Mouse (Mus musculus) forebrain, embryonic 14.5 days (tissue): ENCODE data around the gene Mtm1. TPM values are rescaled to one million over a fixed set of nuclear protein-coding genes. Genes with fewer than 3 reads are reported as not detected.
A peak's percentile ranks its signal among the peaks of the same experiment; 100 is the strongest.
"Not testable (repeated sequence)": the region's sequence is repeated elsewhere in the genome, so short reads cannot be mapped to it uniquely, and the experiment has no call there.

Experiments used
- ATAC-seq: fragments of 200-750 bp; cut with Nextera tagmentation; 2 replicates; pipeline ENCODE4 v1.8.0; 2017; ENCODE audit warnings: mild to moderate bottlenecking, moderate library complexity
- DNase-seq: peaks from one replicate; pipeline ENCODE4 v3.0.0-alpha.2; 2015; ENCODE audit warnings: low spot score
- H3K27ac ChIP-seq: fragments of 300-500 bp; sonication (generic); 2 replicates; pipeline ENCODE4 v1.5.1; 2014; ENCODE audit warnings: low read depth, mild to moderate bottlenecking, control low read depth, low read length, moderate library complexity
- H3K27me3 ChIP-seq: fragments of 300-500 bp; sonication (generic); replicated peaks from 2 replicates; pipeline ENCODE4 v1.6.1; 2014; ENCODE audit warnings: low read length, control low read depth, mixed read lengths; ENCODE audit not compliant: control insufficient read depth, insufficient read depth
- H3K36me3 ChIP-seq: fragments of 300-500 bp; sonication (generic); 2 replicates; pipeline ENCODE4 v1.6.1; 2014; ENCODE audit warnings: low read length, control low read depth; ENCODE audit not compliant: control insufficient read depth, insufficient read depth
- H3K4me1 ChIP-seq: fragments of 300-500 bp; sonication (generic); 2 replicates; pipeline ENCODE4 v1.6.1; 2014; ENCODE audit warnings: antibody characterized with exemption, low read length, control low read depth; ENCODE audit not compliant: control insufficient read depth, insufficient read depth
- H3K4me2 ChIP-seq: fragments of 300-500 bp; sonication (generic); 2 replicates; pipeline ENCODE4 v1.6.1; 2014; ENCODE audit warnings: mild to moderate bottlenecking, control low read depth, low read length
- H3K4me3 ChIP-seq: fragments of 300-500 bp; sonication (generic); 2 replicates; pipeline ENCODE4 v1.5.1; 2014; ENCODE audit warnings: low read depth, low read length, control low read depth
- H3K9ac ChIP-seq: fragments of 300-500 bp; sonication (generic); 2 replicates; pipeline ENCODE4 v1.6.1; 2014; ENCODE audit warnings: mild to moderate bottlenecking, low read length, control low read depth, moderate library complexity
- H3K9me3 ChIP-seq: fragments of 300-500 bp; sonication (generic); replicated peaks from 2 replicates; pipeline ENCODE4 v1.6.1; 2016; ENCODE audit warnings: low read length, control low read depth, mixed read lengths; ENCODE audit not compliant: control insufficient read depth
- WGBS: fragments of 180-500 bp; shearing (Covaris S2); extraction: QIAGEN DNeasy Blood & Tissue Kit; methylation state at CpG from one replicate; pipeline ENCODE4 v1.1.7; 2014; 5-methylcytosine and 5-hydroxymethylcytosine counted together
- polyA plus RNA-seq: library from polyadenylated mRNA; unstranded; fragments of >200 nt; fragmentation: Nextera tagmentation; extraction: Ambion mirVana; gene quantifications from 2 replicates; pipeline ENCODE4 v1.2.1, GENCODE M21; 2014

The Mtm1 gene
- polyA plus RNA-seq, 1 experiment from 2014 or later = 4.5 TPM

DNA sequence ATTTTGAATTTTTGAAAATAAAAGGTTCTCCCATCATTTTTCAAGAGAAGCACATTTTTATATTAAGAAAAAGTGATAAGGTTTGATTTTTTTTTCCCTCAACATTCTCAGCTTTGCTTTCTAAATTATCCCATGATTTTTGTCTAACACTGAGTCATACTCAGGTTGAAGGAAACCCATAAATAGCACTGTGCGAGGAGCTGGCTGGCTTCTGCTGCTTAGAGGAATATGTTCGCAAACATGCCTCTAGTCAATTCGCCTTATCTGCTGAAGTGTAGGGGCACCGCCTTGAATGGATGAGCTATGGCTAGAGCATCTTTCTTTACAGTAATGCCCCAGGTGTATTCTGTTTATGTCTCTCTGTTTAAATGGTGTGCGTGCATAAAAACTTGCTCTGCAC, 103.8 kb downstream of the Mtm1 start:
- H3K4me2 ChIP-seq = no peak overlapping the region
- no peak overlapping the region for H3K27ac ChIP-seq
- no peaks in the 10 kb centered on the region for H3K9me3 ChIP-seq
- H3K36me3 ChIP-seq = no peaks in the 10 kb centered on the region
- no peak overlapping the region for H3K4me3 ChIP-seq
- no peaks in the 10 kb centered on the region for H3K4me1 ChIP-seq
- H3K9ac ChIP-seq = no peak overlapping the region
- ATAC-seq (no peak), DNase-seq (no peak)
- H3K27me3 ChIP-seq = no peaks in the 10 kb centered on the region
- WGBS = 91% methylated on average over 5 of the region's 5 CpGs

DNA sequence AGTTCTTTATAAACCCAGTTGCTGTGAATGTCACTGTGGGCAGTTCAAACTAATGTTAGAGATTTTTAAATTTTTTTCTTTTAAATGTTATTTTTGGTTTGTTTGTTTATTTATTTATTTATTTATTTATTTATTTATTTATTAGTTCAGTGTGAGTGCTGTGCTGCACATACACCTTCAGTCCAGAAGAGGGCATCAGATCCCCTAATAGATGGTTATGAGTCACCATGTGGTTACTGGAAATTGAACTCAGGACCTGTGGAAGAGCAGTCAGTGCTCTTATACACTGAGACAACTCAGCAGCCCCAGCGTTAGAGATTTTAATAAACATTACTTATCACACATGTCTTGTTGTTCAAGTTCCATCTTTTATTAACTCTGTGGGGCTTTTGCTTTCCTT, 141.5 kb downstream of the Mtm1 start:
- DNase-seq (peak; percentile 1), ATAC-seq (no peak)
- H3K4me1 ChIP-seq = no peaks in the 10 kb centered on the region
- no peak overlapping the region for H3K4me3 ChIP-seq
- H3K27ac ChIP-seq = no peak overlapping the region
- H3K9ac ChIP-seq = no peak overlapping the region
- H3K27me3 ChIP-seq = no peaks in the 10 kb centered on the region
- no peaks in the 10 kb centered on the region for H3K36me3 ChIP-seq
- H3K4me2 ChIP-seq = no peak overlapping the region
- WGBS = 84% methylated on average over 1 of the region's 1 CpGs
- no peaks in the 10 kb centered on the region for H3K9me3 ChIP-seq

DNA sequence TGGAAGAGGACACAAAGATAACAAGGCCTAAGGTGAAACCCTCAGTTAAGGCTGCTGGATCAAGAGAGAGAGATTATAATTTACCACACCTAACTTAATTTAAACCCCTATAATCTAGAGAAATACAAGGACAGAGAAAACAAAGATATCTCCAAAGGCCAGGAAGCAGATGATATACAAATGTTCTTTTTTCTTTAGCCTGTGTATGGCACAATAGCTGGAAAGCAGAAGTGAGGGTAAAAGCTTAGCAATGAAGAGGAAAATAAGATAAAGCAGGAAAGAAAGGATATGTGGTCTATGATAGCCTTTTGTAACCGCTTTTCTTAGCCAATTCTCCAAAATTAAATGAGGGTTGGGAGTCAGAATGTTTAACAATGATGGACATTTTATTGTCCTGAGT, 144.8 kb downstream of the Mtm1 start:
- H3K4me3 ChIP-seq = no peak overlapping the region
- 59% methylated on average over 1 of the region's 1 CpGs for WGBS
- no peak for ATAC-seq
- no peaks in the 10 kb centered on the region for H3K36me3 ChIP-seq
- no peak overlapping the region for H3K4me2 ChIP-seq
- no peak overlapping the region for H3K27ac ChIP-seq
- DNase-seq = no peak
- no peaks in the 10 kb centered on the region for H3K27me3 ChIP-seq
- no peak overlapping the region for H3K9ac ChIP-seq
- no peaks in the 10 kb centered on the region for H3K4me1 ChIP-seq
- no peaks in the 10 kb centered on the region for H3K9me3 ChIP-seq

DNA sequence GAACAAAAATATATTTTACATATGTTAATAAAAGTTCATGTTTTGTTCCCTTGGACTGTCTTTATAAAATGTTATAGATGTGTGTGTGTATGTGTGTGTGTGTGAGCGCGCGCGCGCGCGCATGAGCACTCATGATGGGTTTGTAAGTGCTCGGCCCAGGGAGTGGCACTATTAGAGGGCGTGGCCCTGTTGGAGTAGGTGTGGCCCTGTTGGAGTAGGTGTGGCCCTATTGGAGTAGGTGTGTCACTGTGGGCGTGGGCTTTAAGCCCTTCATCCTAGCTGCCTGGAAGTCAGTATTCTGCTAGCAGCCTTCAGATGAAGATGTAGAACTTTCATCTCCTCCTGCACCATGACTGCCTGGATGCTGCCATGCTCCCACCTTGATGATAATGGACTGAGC, 151.2 kb downstream of the Mtm1 start:
- not testable (repeated sequence) for DNase-seq, H3K9me3 ChIP-seq, H3K4me1 ChIP-seq, H3K4me3 ChIP-seq, H3K9ac ChIP-seq, H3K27ac ChIP-seq, H3K4me2 ChIP-seq, H3K27me3 ChIP-seq, ATAC-seq, H3K36me3 ChIP-seq
- WGBS = 93% methylated on average over 10 of the region's 10 CpGs

DNA sequence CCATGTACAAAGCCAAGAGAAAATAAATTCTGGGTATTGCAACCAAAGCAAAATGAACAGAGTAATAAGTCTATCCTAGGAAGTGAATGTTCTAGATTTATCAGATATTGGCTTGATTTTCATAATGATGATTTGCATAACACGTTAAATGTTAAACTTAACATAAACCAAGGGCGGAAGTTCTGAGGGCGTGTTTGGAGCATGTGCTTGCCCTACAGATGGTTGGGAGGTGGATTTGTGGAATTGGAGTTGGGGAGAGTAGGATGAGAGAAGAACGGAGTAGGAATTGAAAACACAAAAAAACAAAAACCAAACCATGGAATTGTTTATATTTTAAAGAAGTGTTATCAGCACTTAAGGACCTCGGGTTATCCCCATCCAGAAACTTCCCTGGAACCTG, 153.5 kb downstream of the Mtm1 start:
- Histone ChIP-seq H3K4me2 (peak overlapping the region; percentile 52), H3K4me3 (peak overlapping the region; percentile 51), H3K27ac (no peak overlapping the region), H3K9me3 (no peaks in the 10 kb centered on the region), H3K9ac (no peak overlapping the region), H3K36me3 (no peaks in the 10 kb centered on the region), H3K27me3 (no peaks in the 10 kb centered on the region), H3K4me1 (no peaks in the 10 kb centered on the region)
- no peak for ATAC-seq
- 77% methylated on average over 5 of the region's 5 CpGs for WGBS
- DNase-seq = no peak

DNA sequence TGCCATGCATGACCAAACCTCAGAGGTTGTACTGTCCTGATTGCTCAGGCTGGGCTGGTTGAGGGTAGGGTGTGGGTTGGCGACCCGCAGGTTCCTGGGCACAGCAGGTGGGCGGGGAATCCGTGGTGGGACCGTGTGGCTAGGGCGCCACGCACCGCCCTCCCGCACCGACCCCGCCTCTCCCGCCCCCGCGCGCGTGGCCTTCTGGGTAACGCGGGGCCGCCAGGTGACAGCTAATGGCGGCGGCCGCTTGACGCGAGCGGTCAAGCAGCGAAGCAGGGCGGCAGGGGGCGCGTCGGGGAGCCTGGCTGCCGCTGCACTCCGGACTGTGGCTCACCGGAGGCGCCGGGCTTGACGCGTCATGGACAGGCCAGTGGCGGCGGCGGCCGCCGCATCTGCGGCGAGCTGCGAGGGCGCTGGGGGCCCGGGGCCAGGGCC, 154.0 kb downstream of the Mtm1 start, which contains the start of gene Mtmr1:
Gene Mtmr1 (plus strand): TSS at position 207 of the 438 bp plus-strand sequence.
- H3K9ac ChIP-seq = peak within 1 kb of the TSS; percentile 73
- no peaks in the 10 kb centered on the region for H3K4me1 ChIP-seq
- peak; percentile 90 for ATAC-seq

DNA sequence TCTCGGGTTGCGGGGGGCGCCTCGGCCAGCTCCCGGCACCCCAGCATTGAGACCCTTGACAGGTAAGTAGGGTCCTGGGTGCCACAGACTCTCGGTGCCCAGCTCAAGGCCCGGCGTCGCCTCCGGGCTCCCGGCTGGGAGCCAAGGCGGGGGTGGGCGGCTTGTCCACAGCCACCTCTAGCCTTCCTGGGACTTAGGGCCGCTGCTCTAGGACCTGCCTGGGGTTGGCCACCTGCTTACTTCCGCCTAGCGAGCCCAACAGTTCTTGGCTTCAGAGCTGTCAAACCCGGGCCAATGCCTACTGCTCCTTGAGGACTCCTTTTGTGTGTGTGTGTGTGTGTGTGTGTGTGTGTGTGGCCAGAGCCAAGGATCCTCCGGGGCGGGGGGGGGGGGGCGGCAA, 154.4 kb downstream of the Mtm1 start:
- Histone ChIP-seq H3K4me1 (no peaks in the 10 kb centered on the region), H3K9me3 (no peaks in the 10 kb centered on the region), H3K9ac (peak overlapping the region; percentile 73), H3K36me3 (no peaks in the 10 kb centered on the region), H3K27me3 (no peaks in the 10 kb centered on the region), H3K4me3 (peak overlapping the region; percentile 51), H3K27ac (peak overlapping the region; percentile 66), H3K4me2 (peak overlapping the region; percentile 52)
- WGBS = 38% methylated on average over 19 of the region's 20 CpGs
- peak; percentile 19 for DNase-seq
- peak; percentile 70 for ATAC-seq

More for the DNA sequence above, 154.0 kb downstream of the Mtm1 start, which contains the start of gene Mtmr1:
- no peaks in the 10 kb centered on the region for H3K9me3 ChIP-seq
- peak within 1 kb of the TSS; percentile 66 for H3K27ac ChIP-seq
- peak within 1 kb of the TSS; percentile 52 for H3K4me2 ChIP-seq
- peak within 1 kb of the TSS; percentile 51 for H3K4me3 ChIP-seq
- H3K27me3 ChIP-seq = no peaks in the 10 kb centered on the region
- no peaks in the 10 kb centered on the region for H3K36me3 ChIP-seq
- 38% methylated on average over 46 of the region's 47 CpGs for whole genome bisulfite sequencing
- peak; percentile 70 for DNase-seq

Other genes with a start within 250 kb of the Mtm1 start
- 7.5 and 7.6 TPM in 2 replicates for gene Mamld1, start 160.5 kb upstream of the Mtm1 start, polyA plus RNA-seq
- gene Mtmr1, start 154.0 kb downstream of the Mtm1 start, polyA plus RNA-seq = 19.7 and 20.2 TPM in 2 replicates